Mouse (Mus musculus): ENCODE measurements at regions not wholly inside any gene's neighbourhood (a gene's known extent, or its start where the extent isn't known, plus 50 kb on each side); places are given as distances from the start of the nearest gene placed in this dataset.

DNA sequence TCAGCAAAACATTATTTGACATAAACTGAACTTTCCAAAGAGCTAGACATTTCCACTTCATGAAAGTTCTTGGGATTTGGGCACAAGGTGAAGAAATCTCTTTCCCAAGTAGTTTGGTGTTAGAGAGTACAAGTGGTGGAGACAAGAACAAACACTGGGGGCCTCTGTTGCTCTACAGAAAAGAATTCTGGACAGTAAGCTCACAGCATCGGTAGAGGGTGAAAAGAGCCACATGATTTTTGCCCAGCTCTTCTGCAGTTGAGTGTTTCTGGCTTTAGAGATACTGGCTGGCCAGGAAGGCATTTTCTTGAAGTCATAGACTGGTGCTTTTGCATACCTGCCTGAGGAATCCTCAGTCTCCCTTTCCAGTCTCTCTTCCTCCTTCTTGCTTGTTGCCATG is 127.8 kb downstream of the Stk31 start:
- no peak for ATAC-seq (replicated peaks; ENCODE audit: low read depth, poor library complexity, severe bottlenecking)

DNA sequence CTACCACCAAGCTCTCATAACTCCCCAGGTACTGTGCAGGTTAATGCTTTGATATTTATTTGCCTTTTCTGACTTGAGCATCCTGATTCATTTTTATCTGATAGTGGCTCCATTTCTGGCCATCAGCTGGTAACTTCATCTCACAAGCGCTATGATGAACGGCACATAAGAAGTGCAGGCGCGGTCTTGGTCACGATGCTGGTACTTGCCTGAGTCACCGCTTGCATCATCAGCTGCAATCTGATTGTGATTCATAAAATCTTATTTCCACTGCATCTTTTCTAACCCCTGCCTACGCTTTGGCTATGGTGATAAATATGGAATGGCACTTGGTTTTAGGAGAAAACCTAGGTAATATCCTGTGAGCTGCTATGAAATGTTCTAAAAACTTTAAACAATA is 128.3 kb downstream of the Stk31 start:
- no peak for ATAC-seq (replicated peaks; ENCODE audit: low read depth, poor library complexity, severe bottlenecking)

- no peak for ATAC-seq (replicated peaks; ENCODE audit: low read depth, poor library complexity, severe bottlenecking)
Measured at GRCm38 (mm10) chr6:49533956-49534355, 138.6 kb downstream of the Stk31 start.

GRCm38 (mm10) chr6:49534551-49534950 is 139.1 kb downstream of the Stk31 start:
- ATAC-seq (replicated peaks; ENCODE audit: low read depth, poor library complexity, severe bottlenecking), result no peak

- no peak for ATAC-seq (replicated peaks; ENCODE audit: low read depth, poor library complexity, severe bottlenecking)
Measured at GRCm38 (mm10) chr6:49544946-49545345, 149.5 kb downstream of the Stk31 start.

GRCm38 (mm10) chr6:49555069-49555468 is 159.7 kb downstream of the Stk31 start:
- ATAC-seq (replicated peaks; ENCODE audit: low read depth, poor library complexity, severe bottlenecking), result no peak

DNA sequence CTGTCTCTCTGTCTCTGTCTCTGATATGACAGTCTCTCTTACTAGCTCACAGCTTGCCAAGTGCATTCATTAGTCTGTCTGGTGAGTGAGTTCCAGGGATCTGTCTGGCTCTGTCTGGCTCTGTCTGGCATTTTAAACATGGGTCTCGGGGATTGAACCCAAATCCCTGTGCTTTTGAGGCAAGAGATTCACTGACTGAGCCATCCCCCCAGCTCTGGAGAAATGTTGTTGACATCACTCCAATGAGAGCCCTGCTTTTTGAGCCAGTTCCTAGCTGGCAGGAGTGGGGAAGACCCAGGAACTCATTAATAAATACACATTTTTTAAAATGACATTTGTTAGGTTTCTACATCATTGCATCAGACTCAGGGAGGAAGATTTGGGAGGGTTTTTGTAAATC is 163.1 kb downstream of the Stk31 start:
- ATAC-seq (replicated peaks; ENCODE audit: low read depth, poor library complexity, severe bottlenecking), result no peak

- no peak for ATAC-seq (replicated peaks; ENCODE audit: low read depth, poor library complexity, severe bottlenecking)
Measured at GRCm38 (mm10) chr6:49559112-49559511, 163.7 kb downstream of the Stk31 start.

DNA sequence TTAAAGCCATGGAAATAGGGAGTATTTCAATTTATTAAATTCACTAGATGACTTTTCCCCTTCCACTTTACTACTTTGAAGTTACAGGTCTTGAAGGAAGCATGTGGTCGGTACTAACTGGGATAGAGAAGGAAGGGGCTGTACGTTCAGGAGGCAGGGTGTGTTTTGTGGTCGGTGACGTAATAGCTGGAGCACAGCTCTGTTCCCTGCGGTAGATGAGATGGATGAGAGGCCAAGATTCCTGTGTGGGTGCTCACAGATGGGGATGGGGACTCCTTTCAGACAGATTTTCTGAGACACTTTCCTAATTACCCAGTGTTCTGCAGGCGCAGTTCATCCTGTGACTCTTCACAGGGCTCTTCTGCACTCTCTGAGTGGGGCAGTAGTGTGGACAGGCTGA is 182.9 kb downstream of the Stk31 start:
- peak; percentile 62 for ATAC-seq (replicated peaks; ENCODE audit: low read depth, poor library complexity, severe bottlenecking)

- no peak for ATAC-seq (replicated peaks; ENCODE audit: low read depth, poor library complexity, severe bottlenecking)
Measured at GRCm38 (mm10) chr6:49579691-49580090, 184.3 kb downstream of the Stk31 start.

GRCm38 (mm10) chr6:49582040-49582707 is 186.8 kb downstream of the Stk31 start:
- no peak for ATAC-seq (replicated peaks; ENCODE audit: low read depth, poor library complexity, severe bottlenecking)

DNA sequence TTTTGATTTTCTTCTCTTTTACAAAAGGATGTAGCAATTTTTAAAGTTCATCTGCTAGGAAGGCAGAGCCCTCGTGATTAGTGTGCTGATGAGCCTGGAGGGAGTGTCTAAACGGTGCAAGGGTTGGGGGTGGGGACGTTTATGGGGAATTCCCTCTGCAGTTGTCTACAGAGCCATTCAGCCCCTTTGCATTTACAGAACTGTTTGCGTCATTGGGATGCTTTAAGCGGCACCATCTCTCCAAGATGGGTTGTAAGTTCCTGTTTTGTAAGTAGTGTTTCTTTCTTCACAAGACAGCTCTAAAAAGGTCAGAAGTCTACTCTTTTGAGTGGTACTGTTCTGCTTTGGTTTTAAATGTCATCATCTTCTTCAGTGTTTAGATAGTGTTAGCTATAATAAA is 191.1 kb downstream of the Stk31 start:
- ATAC-seq (replicated peaks; ENCODE audit: low read depth, poor library complexity, severe bottlenecking), result no peak

- ATAC-seq (replicated peaks; ENCODE audit: low read depth, poor library complexity, severe bottlenecking), result no peak
Measured at GRCm38 (mm10) chr6:49588677-49589076, 193.3 kb downstream of the Stk31 start.

DNA sequence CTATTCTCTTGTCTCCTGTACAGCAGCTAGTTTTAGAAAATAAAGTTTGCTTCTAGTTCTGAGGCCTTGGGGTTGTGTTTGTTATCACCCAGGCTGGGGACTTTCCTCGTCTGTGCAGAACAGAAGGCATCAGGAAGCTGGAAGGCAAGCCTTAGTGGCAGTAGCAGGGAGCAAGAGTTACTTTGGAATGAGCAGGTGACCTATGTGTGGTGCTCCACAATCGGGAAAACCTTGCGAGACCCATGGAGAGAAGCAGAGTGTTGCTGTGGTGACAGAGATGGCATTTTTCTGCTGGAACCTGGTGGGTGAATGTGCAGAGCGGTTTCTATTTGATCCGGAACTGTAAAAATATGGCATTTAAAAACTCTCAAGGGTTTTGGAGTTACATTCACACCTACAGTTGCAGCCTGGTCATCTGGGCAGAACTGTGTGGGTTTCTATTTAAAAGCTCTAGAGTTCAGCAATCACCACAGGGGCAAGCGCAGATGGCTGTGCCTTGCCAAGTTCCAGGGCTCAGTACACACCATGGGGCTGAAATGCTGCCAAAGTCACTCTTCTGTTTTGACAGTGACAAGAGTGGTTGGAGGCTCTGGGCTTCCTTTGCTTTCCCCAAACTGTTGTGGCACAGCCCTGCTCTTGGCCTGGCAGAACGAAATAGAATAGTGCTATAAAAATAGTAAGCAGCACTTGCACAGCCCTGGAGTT is 195.7 kb downstream of the Stk31 start:
- ATAC-seq (replicated peaks; ENCODE audit: low read depth, poor library complexity, severe bottlenecking), result no peak

GRCm38 (mm10) chr6:49591632-49592000 is 196.2 kb downstream of the Stk31 start:
- no peak for ATAC-seq (replicated peaks; ENCODE audit: low read depth, poor library complexity, severe bottlenecking)

DNA sequence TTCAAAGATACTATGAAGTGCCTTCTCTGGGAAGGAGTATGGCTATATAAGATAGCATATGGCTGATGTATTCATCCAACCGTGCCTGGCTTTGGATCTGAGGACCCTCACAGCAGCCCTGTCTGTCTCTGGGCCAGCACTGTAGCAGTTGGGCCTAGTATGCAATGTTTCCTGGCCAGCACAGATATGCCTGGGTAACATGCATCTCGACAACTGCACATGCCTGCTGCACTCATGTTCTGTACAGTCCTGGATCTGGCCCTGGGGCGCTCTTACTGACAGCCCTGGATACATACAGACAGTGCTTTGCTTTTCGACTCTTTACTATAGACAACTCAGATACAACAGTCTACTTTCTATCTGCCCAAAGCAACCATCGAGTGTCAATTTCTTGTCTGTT is 197.3 kb downstream of the Stk31 start:
- no peak for ATAC-seq (replicated peaks; ENCODE audit: low read depth, poor library complexity, severe bottlenecking)

DNA sequence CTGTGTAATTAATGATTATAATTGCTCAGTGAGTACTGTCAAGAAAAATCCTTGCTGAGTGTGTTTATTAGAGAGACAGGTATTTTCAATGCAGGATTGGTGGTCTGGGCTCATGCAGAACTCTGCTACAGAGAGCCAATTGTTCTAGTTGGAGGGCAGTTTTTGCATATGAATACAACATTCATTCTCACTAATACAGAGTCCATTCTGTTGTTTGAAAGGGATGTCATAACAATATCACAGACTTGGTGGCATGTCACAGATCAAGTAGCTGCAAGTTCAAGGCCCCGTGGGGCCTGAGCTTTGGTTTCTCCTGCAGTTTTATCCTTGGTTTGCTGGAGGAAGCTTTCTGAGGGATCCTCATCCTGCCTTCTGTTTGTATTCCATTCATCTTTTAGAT is 207.8 kb downstream of the Stk31 start:
- no peak for ATAC-seq (replicated peaks; ENCODE audit: low read depth, poor library complexity, severe bottlenecking)

- ATAC-seq (replicated peaks; ENCODE audit: low read depth, poor library complexity, severe bottlenecking), result no peak
Measured at GRCm38 (mm10) chr6:49603844-49604243, 208.4 kb downstream of the Stk31 start.

- ATAC-seq (replicated peaks; ENCODE audit: low read depth, poor library complexity, severe bottlenecking), result no peak
Measured at GRCm38 (mm10) chr6:49606028-49606427, 210.6 kb downstream of the Stk31 start.

DNA sequence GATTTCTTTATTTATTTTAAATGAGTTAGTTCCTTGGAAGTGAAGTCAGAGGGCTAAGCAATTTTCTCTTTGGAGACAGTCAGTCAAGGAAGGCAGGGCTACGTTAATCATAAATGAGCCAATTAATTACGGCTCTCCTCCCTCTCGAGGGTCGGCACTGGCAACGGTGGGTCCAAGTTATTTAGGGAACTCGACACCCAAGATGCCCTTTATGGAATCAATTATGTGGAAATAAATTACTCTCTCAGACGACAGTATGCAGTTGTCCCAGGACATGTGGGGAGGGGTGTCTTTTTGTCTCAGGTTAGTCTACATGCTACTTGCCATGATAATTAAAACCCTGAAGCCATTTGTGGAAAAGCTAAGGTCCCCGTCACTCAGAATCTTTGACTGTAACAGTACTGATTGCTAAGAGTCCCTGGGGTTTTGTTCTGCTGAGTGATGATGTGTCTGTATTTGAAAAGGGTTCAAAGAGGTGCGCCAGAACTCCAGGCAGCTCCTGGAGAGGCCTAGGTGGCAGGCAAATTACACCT is 211.3 kb downstream of the Stk31 start:
- ATAC-seq (replicated peaks; ENCODE audit: low read depth, poor library complexity, severe bottlenecking), result no peak

- no peak for ATAC-seq (replicated peaks; ENCODE audit: low read depth, poor library complexity, severe bottlenecking)
Measured at GRCm38 (mm10) chr6:49624080-49624479, 198.4 kb upstream of the Npy start.

GRCm38 (mm10) chr6:49624564-49624963 is 197.9 kb upstream of the Npy start:
- no peak for ATAC-seq (replicated peaks; ENCODE audit: low read depth, poor library complexity, severe bottlenecking)

Measured in common myeloid progenitor, adult 5-6 weeks (primary cell).